Mouse (Mus musculus) adrenal gland, adult 18-20 months (tissue): ENCODE results near the gene Odr4. TPM values are rescaled to one million over a fixed set of nuclear protein-coding genes. Genes with fewer than 3 reads are reported as not detected.
A peak's percentile ranks its signal among the peaks of the same experiment; 100 is the strongest.

Source experiments
- DNase-seq, 2 experiments: peaks; one replicate each; pipeline ENCODE4 v3.0.0; 2021 to 2022; ENCODE audit warnings: low spot score in 2 of 2
- long read RNA-seq, 2 experiments: library from polyadenylated mRNA; stranded (forward); transcript quantifications; one replicate each; pipeline ENCODE4 v2.0.0; 2021
- total RNA-seq, 2 experiments: library from RNA; stranded (reverse); gene quantifications; 1 replicate in 1 of 2; 2 replicates in 1 of 2; pipeline ENCODE4 v1.2.3; 2021

Odr4 gene
- total RNA-seq: 10 to 100 TPM; 41.9 to 46.0 TPM
- long read RNA-seq, experiment 1, transcript Odr4-205 (14 exons, 3,273 nt): major isoform, 21 of 31 reads
- long read RNA-seq, experiment 1, partial matches to known transcripts: 3 of 31 reads
- long read RNA-seq, experiment 1, other reads (novel, unspliced or antisense): 4 of 31 reads
- long read RNA-seq, experiment 2, transcript Odr4-205 (14 exons, 3,273 nt): major isoform, 53 of 85 reads
- long read RNA-seq, experiment 2, partial matches to known transcripts: 12 of 85 reads
- long read RNA-seq, experiment 2, other reads (novel, unspliced or antisense): 20 of 85 reads

GRCm38 (mm10) chr1:150392638-150393487 is at the start of gene Odr4, which contains the start of gene Tpr:
Gene Odr4, minus strand, starts transcription at chr1:150393080.
Gene Tpr, plus strand, starts transcription at chr1:150392838.
- DNase-seq: peak; percentile 96

- no peak for DNase-seq
Observed at GRCm38 (mm10) chr1:150441731-150442130, 48.9 kb upstream of the Odr4 start.

- DNase-seq: no peak
Observed at GRCm38 (mm10) chr1:150438641-150439040, 45.8 kb upstream of the Odr4 start.

- DNase-seq: no peak
Observed at GRCm38 (mm10) chr1:150426216-150426615, 33.3 kb upstream of the Odr4 start.

GRCm38 (mm10) chr1:150425665-150426064 is 32.8 kb upstream of the Odr4 start:
- no peak for DNase-seq

GRCm38 (mm10) chr1:150418426-150418825 is 25.5 kb upstream of the Odr4 start:
- no peak for DNase-seq

GRCm38 (mm10) chr1:150416006-150416405 is 23.1 kb upstream of the Odr4 start:
- no peak for DNase-seq

GRCm38 (mm10) chr1:150409996-150410395 is 17.1 kb upstream of the Odr4 start:
- DNase-seq: no peak

GRCm38 (mm10) chr1:150407285-150407684 is 14.4 kb upstream of the Odr4 start:
- DNase-seq: no peak

GRCm38 (mm10) chr1:150404555-150404954 is 11.7 kb upstream of the Odr4 start:
- DNase-seq: no peak

- DNase-seq: no peak
Observed at GRCm38 (mm10) chr1:150403914-150404313, 11.0 kb upstream of the Odr4 start.

- DNase-seq: no peak
Observed at GRCm38 (mm10) chr1:150396001-150396400, 3.1 kb upstream of the Odr4 start.

GRCm38 (mm10) chr1:150393488-150393852 is 590 bp upstream of the Odr4 start:
- DNase-seq: no peak

- no peak for DNase-seq
Observed at GRCm38 (mm10) chr1:150391931-150392637, 796 bp downstream of the Odr4 start.

GRCm38 (mm10) chr1:150389390-150390129 is 3.3 kb downstream of the Odr4 start:
- no peak for DNase-seq

GRCm38 (mm10) chr1:150387572-150387971 is 5.3 kb downstream of the Odr4 start:
- no peak for DNase-seq

GRCm38 (mm10) chr1:150384138-150384537 is 8.7 kb downstream of the Odr4 start:
- no peak for DNase-seq

- DNase-seq: no peak
Observed at GRCm38 (mm10) chr1:150374247-150374646, 18.6 kb downstream of the Odr4 start.

GRCm38 (mm10) chr1:150372895-150373294 is 20.0 kb downstream of the Odr4 start:
- no peak for DNase-seq

GRCm38 (mm10) chr1:150360864-150361263 is 32.0 kb downstream of the Odr4 start:
- no peak for DNase-seq

GRCm38 (mm10) chr1:150335111-150335510 is 57.8 kb downstream of the Odr4 start:
- no peak for DNase-seq
